ENCODE assay signal across 24 mouse cellular contexts in the genomic region with DNA sequence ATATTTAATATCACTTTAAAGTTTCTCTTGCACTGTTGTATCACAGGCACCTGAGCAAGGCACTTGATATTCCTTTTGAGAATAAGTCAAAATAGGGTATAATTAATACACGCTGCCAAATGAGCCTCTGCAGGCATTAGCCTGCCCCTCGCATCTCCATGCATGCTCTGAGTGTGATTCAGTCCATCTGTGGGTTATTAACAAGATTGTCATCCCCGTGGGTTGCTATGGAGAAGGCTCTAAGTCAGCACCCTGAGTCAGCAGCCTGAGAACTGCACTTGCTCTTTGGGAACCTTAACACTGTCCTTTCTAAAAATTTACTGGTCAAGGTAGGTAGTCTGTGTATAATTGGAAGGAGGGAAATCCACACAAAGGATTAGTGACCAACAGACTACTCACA.
A peak's percentile ranks its signal among the peaks of the same experiment; 100 is the strongest.
DNase-seq lines count a peak whose midpoint lies in the region; ATAC-seq and TF ChIP-seq lines count a peak whose summit lies in the region.
"Had no signal": no experiment of that assay in that cellular context is flagged by ENCODE, and none has a peak within 500 bp of the region (broad histone marks: within the 10 kb centered on the region; RNA-seq: fewer than 3 reads in every experiment).

No protein-coding gene starts in this region.

- WGBS in hindbrain, postnatal 0 days, result 49% methylated on average over 3 of the region's 3 CpGs
- 61% methylated on average over 3 of the region's 3 CpGs for WGBS in hindbrain, embryonic 14.5 days
- 73% methylated on average over 3 of the region's 3 CpGs for WGBS in midbrain, embryonic 11.5 days
- 68% methylated on average over 3 of the region's 3 CpGs for WGBS in midbrain, embryonic 14.5 days

- H3K4me3 ChIP-seq in hindbrain, postnatal 0 days (ENCODE audit: low read length), result no peak overlapping the region
- H3K4me3 ChIP-seq in hindbrain, embryonic 14.5 days (replicated peaks; ENCODE audit: low read length), result no peak overlapping the region
- no peak overlapping the region for H3K4me3 ChIP-seq in midbrain, embryonic 11.5 days (ENCODE audit: low read depth, low read length)
- no peak overlapping the region for H3K4me3 ChIP-seq in midbrain, embryonic 14.5 days (replicated peaks; ENCODE audit: low read depth, low read length)
- H3K4me3 ChIP-seq: embryonic facial prominence, embryonic 12.5 days; heart, embryonic 10.5 days; limb, embryonic 10.5 days; liver, embryonic 15.5 days; lung, embryonic 15.5 days had no signal

- DNase-seq in hindbrain, postnatal 0 days (ENCODE audit: low spot score), result peak; percentile 23
- no peak for DNase-seq in hindbrain, embryonic 14.5 days (ENCODE audit: low spot score)
- DNase-seq in midbrain, embryonic 11.5 days (ENCODE audit: low spot score, missing footprints), result peak; percentile 67
- DNase-seq in midbrain, embryonic 14.5 days, result no peak
- peak; percentile 74 for DNase-seq in brain, adult 2 months (ENCODE audit: low read depth, low spot score)
- DNase-seq in B cell, adult 2 months, result no peak
- DNase-seq in lung, postnatal 14 days, result no peak
- DNase-seq: adrenal gland, postnatal 14 days; cerebellum, adult 11 months; cerebellum, postnatal 14 days; gastrocnemius, postnatal 10 days; heart, postnatal 4 days; kidney, postnatal 25 days; liver; lung, postnatal 4 days; retina, postnatal 1 day; thymus, postnatal 14 days had no signal

- H3K27me3 ChIP-seq in hindbrain, postnatal 0 days (ENCODE audit: insufficient read depth, low read length), result no peaks in the 10 kb centered on the region
- no peaks in the 10 kb centered on the region for H3K27me3 ChIP-seq in hindbrain, embryonic 14.5 days (ENCODE audit: control insufficient read depth, insufficient read depth, low read length)
- H3K27me3 ChIP-seq in midbrain, embryonic 11.5 days (ENCODE audit: control insufficient read depth, insufficient read depth, low read length), result no peaks in the 10 kb centered on the region
- no peaks in the 10 kb centered on the region for H3K27me3 ChIP-seq in midbrain, embryonic 14.5 days (ENCODE audit: control insufficient read depth, insufficient read depth, low read length)
- H3K27me3 ChIP-seq: embryonic facial prominence, embryonic 12.5 days; liver, embryonic 15.5 days; lung, embryonic 15.5 days had no signal

- TF ChIP-seq CTCF in hindbrain, postnatal 0 days (IDR thresholded peaks at IDR 0.05; ENCODE audit: low read depth), result no peak

- ATAC-seq in hindbrain, postnatal 0 days, result no peak
- no peak for ATAC-seq in hindbrain, embryonic 14.5 days (ENCODE audit: low FRiP score)
- no peak for ATAC-seq in midbrain, embryonic 11.5 days (ENCODE audit: low FRiP score)
- ATAC-seq in midbrain, embryonic 14.5 days (ENCODE audit: low FRiP score, low TSS enrichment), result no peak
- ATAC-seq: forebrain, embryonic 14.5 days; intestine, postnatal 0 days had no signal

- H3K36me3 ChIP-seq in hindbrain, postnatal 0 days (ENCODE audit: insufficient read depth, low read length), result no peaks in the 10 kb centered on the region
- H3K36me3 ChIP-seq in hindbrain, embryonic 14.5 days (replicated peaks; ENCODE audit: control insufficient read depth, insufficient read depth), result no peaks in the 10 kb centered on the region
- no peaks in the 10 kb centered on the region for H3K36me3 ChIP-seq in midbrain, embryonic 11.5 days (ENCODE audit: control insufficient read depth, insufficient read depth, low read length)
- no peaks in the 10 kb centered on the region for H3K36me3 ChIP-seq in midbrain, embryonic 14.5 days (ENCODE audit: control insufficient read depth, insufficient read depth, low read length)
- H3K36me3 ChIP-seq: embryonic facial prominence, embryonic 12.5 days; heart, embryonic 10.5 days; limb, embryonic 10.5 days; liver, embryonic 15.5 days; lung, embryonic 15.5 days had no signal

- no peak overlapping the region for H3K27ac ChIP-seq in hindbrain, postnatal 0 days
- no peak overlapping the region for H3K27ac ChIP-seq in hindbrain, embryonic 14.5 days
- no peak overlapping the region for H3K27ac ChIP-seq in midbrain, embryonic 11.5 days (ENCODE audit: low read depth, low read length)
- H3K27ac ChIP-seq in midbrain, embryonic 14.5 days (replicated peaks; ENCODE audit: low read depth, low read length), result no peak overlapping the region
- H3K27ac ChIP-seq: embryonic facial prominence, embryonic 12.5 days; heart, embryonic 10.5 days; limb, embryonic 10.5 days; liver, embryonic 15.5 days; lung, embryonic 15.5 days had no signal

- H3K4me1 ChIP-seq in hindbrain, postnatal 0 days (ENCODE audit: insufficient read depth, low read length), result no peaks in the 10 kb centered on the region
- H3K4me1 ChIP-seq in hindbrain, embryonic 14.5 days (replicated peaks; ENCODE audit: control insufficient read depth, insufficient read depth, low read length), result no peaks in the 10 kb centered on the region
- H3K4me1 ChIP-seq in midbrain, embryonic 11.5 days (ENCODE audit: control insufficient read depth, insufficient read depth, low read length), result no peaks in the 10 kb centered on the region
- H3K4me1 ChIP-seq in midbrain, embryonic 14.5 days (ENCODE audit: control insufficient read depth, insufficient read depth, low read length), result no peaks in the 10 kb centered on the region
- H3K4me1 ChIP-seq: embryonic facial prominence, embryonic 12.5 days; heart, embryonic 10.5 days; limb, embryonic 10.5 days; liver, embryonic 15.5 days; lung, embryonic 15.5 days had no signal

- no peak overlapping the region for H3K4me2 ChIP-seq in hindbrain, postnatal 0 days (ENCODE audit: low read depth, low read length)
- H3K4me2 ChIP-seq in hindbrain, embryonic 14.5 days (replicated peaks), result no peak overlapping the region
- no peak overlapping the region for H3K4me2 ChIP-seq in midbrain, embryonic 11.5 days
- H3K4me2 ChIP-seq in midbrain, embryonic 14.5 days (ENCODE audit: low read length), result no peak overlapping the region
- H3K4me2 ChIP-seq: embryonic facial prominence, embryonic 12.5 days; liver, embryonic 15.5 days; lung, embryonic 15.5 days had no signal

- H3K9ac ChIP-seq in hindbrain, postnatal 0 days (replicated peaks; ENCODE audit: low read length), result no peak overlapping the region
- no peak overlapping the region for H3K9ac ChIP-seq in hindbrain, embryonic 14.5 days
- H3K9ac ChIP-seq in midbrain, embryonic 11.5 days (ENCODE audit: low read length), result no peak overlapping the region
- H3K9ac ChIP-seq in midbrain, embryonic 14.5 days (replicated peaks; ENCODE audit: low read length), result no peak overlapping the region
- H3K9ac ChIP-seq: embryonic facial prominence, embryonic 12.5 days; liver, embryonic 15.5 days; lung, embryonic 15.5 days had no signal

- no peaks in the 10 kb centered on the region for H3K9me3 ChIP-seq in hindbrain, postnatal 0 days (ENCODE audit: low read length)
- H3K9me3 ChIP-seq in hindbrain, embryonic 14.5 days (ENCODE audit: control insufficient read depth, low read length), result no peaks in the 10 kb centered on the region
- H3K9me3 ChIP-seq in midbrain, embryonic 11.5 days (ENCODE audit: control insufficient read depth, low read length), result no peaks in the 10 kb centered on the region
- no peaks in the 10 kb centered on the region for H3K9me3 ChIP-seq in midbrain, embryonic 14.5 days (ENCODE audit: control insufficient read depth, low read length)
- H3K9me3 ChIP-seq: embryonic facial prominence, embryonic 12.5 days; heart, embryonic 10.5 days; limb, embryonic 10.5 days; liver, embryonic 15.5 days; lung, embryonic 15.5 days had no signal

Comparison
In these comparisons a context has a peak if more than half of its experiments do, and no peak if none do; other contexts are left out.
1. DNase-seq: peak in hindbrain, postnatal 0 days (single experiment), midbrain, embryonic 11.5 days (single experiment) and brain, adult 2 months (single experiment); none in hindbrain, embryonic 14.5 days (single experiment), midbrain, embryonic 14.5 days (single experiment), B cell, adult 2 months (0 of 2) and lung, postnatal 14 days (single experiment).